Mouse (Mus musculus): ENCODE measurements around the gene Rnf213.
A peak's percentile ranks its signal among the peaks of the same experiment; 100 is the strongest.

Gene Rnf213

GRCm38 (mm10) chr11:119390271-119391231 lies 2.3 kb upstream of the Rnf213 start:
- DNase-seq: peak; percentile 18 to 38

- DNase-seq: no peak
These were observed 1.4 kb upstream of the Rnf213 start for GRCm38 (mm10) chr11:119391386-119392000.

- no peak for DNase-seq
These were observed 792 bp upstream of the Rnf213 start for GRCm38 (mm10) chr11:119392001-119392614.

GRCm38 (mm10) chr11:119393483-119393804 lies 544 bp downstream of the Rnf213 start:
- DNase-seq: no peak

GRCm38 (mm10) chr11:119394210-119394609 lies 1.3 kb downstream of the Rnf213 start:
- no peak for DNase-seq

- DNase-seq: no peak
These were observed 2.5 kb downstream of the Rnf213 start for GRCm38 (mm10) chr11:119395394-119395793.

GRCm38 (mm10) chr11:119395931-119396330 lies 3.0 kb downstream of the Rnf213 start:
- no peak for DNase-seq

- DNase-seq: no peak
These were observed 3.6 kb downstream of the Rnf213 start for GRCm38 (mm10) chr11:119396461-119396860.

- DNase-seq: no peak
These were observed 9.7 kb downstream of the Rnf213 start for GRCm38 (mm10) chr11:119402501-119403160.

GRCm38 (mm10) chr11:119404627-119405026 lies 11.7 kb downstream of the Rnf213 start:
- DNase-seq: no peak

- DNase-seq: no peak
These were observed 14.5 kb downstream of the Rnf213 start for GRCm38 (mm10) chr11:119407381-119407780.

- DNase-seq: no peak
These were observed 15.1 kb downstream of the Rnf213 start for GRCm38 (mm10) chr11:119407977-119408376.

GRCm38 (mm10) chr11:119419327-119420118 lies 26.6 kb downstream of the Rnf213 start:
- DNase-seq: no peak

- DNase-seq: no peak
These were observed 27.5 kb downstream of the Rnf213 start for GRCm38 (mm10) chr11:119420426-119420825.

GRCm38 (mm10) chr11:119427431-119427830 lies 34.5 kb downstream of the Rnf213 start:
- DNase-seq: no peak

- no peak for DNase-seq
These were observed 35.1 kb downstream of the Rnf213 start for GRCm38 (mm10) chr11:119427986-119428385.

GRCm38 (mm10) chr11:119428649-119429136 lies 35.8 kb downstream of the Rnf213 start:
- peak in 1 of 2 experiments; percentile 17 for DNase-seq

GRCm38 (mm10) chr11:119431516-119431915 lies 38.6 kb downstream of the Rnf213 start:
- no peak for DNase-seq

GRCm38 (mm10) chr11:119432706-119433105 lies 39.8 kb downstream of the Rnf213 start:
- DNase-seq: peak; percentile 17 to 28

- DNase-seq: no peak
These were observed 41.4 kb downstream of the Rnf213 start for GRCm38 (mm10) chr11:119434316-119434715.

- peak in 1 of 2 experiments; percentile 12 for DNase-seq
These were observed 43.3 kb downstream of the Rnf213 start for GRCm38 (mm10) chr11:119435880-119436872.

Measured in cerebellum, postnatal 36 days (tissue).